Mouse (Mus musculus) ovary, adult 2 months (tissue): ENCODE results near the gene Gp1bb. TPM values are rescaled to one million over a fixed set of nuclear protein-coding genes. Genes with fewer than 3 reads are reported as not detected.

ENCODE experiments used
- polyA plus RNA-seq: library from polyadenylated mRNA; depleted of rRNA; stranded (reverse); fragments of >200 nt; gene quantifications from 2 replicates; pipeline ENCODE4 v1.2.3, GENCODE M21; 2012; rRNA removed

Gene Gp1bb
- 26.8 and 54.9 TPM in 2 replicates for polyA plus RNA-seq

DNA sequence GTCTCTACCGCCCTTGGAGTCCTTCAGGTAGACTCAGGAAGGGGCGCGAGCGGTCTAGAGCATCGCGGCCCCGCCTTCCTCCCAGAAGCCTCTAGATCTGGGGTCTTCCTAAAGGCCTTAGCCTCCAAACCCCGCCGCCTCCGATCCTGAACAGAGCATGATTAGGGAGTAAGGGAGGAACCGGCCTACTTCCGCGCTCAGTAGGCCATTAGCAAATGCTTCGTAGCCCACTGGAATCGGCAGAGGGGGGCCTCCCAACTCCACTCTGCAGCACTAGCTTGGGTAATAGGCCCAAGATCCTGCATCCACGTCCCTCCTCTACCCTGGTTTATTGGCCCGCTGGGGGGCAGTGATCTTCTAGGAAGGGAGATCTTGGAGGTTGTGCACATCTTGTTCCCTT, at the start of gene Gp1bb:
TSS of gene Gp1bb (minus strand) at position 385 of the 400 bp plus-strand sequence.

DNA sequence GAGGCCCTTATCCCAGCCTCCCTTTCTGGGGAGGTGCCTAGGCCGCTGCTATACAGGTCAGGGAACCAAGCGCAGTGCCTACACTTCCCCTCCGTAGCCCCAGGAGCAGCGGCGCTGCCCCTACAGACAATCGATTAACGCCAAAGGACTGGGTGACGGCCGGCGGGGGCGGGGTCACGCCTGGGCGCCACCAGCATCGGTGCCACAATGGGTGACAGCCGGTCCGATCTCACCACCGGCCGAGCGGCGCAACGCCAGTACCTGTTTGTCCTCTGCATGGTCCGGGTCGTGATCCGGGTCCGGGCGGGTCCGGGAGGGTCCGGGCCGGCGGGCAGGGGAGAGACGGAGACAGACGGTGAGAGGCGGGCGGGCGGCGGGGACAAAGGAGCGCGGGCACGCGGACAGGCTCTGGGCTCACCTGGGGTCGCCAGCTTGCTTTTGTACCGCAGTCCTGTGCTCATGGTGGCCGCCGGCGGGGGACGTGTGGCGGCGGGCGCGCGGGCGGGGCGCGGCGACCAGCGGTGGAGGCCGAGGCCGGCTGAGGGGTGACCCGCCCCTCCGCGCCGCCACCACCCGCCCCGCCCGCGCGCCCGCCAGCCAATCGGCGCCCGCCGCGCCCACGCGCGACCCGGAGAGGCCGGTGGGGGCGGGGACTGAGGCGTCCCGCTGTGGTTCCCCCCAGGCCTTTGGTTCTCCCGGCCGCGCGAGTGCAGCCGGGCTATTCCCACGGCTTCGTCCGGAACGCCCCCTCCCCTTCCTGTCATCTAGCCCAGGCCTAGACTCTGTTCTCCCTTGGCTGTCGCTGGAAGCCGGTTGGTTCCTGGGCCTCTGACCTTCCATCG, 7.4 kb upstream of the Gp1bb start, which contains the start of gene Sept5:
TSS of gene Sept5 (minus strand) at position 565 of the 842 bp plus-strand sequence.

GRCm38 (mm10) chr16:18626376-18626878, 4.2 kb upstream of the Gp1bb start, which contains the start of gene Gm49601:
Gene Gm49601 (minus strand): TSS chr16:18626427.

GRCm38 (mm10) chr16:18589804-18590790, 32.1 kb downstream of the Gp1bb start, which contains the start of gene Tbx1:
Gene Tbx1 (minus strand): TSS chr16:18590671.

Other genes with a start within 250 kb of the Gp1bb start
- gene Txnrd2, start 196.0 kb downstream of the Gp1bb start, polyA plus RNA-seq: 24.0 and 26.5 TPM in 2 replicates
- gene Comt, start 195.6 kb downstream of the Gp1bb start, polyA plus RNA-seq: 211 and 223 TPM in 2 replicates
- gene Gnb1l, start 123.7 kb downstream of the Gp1bb start, polyA plus RNA-seq: 17.8 and 20.3 TPM in 2 replicates
- gene Rtl10, start 123.5 kb downstream of the Gp1bb start, polyA plus RNA-seq: 25.2 and 29.5 TPM in 2 replicates
- 12.2 and 14.2 TPM in 2 replicates for gene Tbx1, start 31.7 kb downstream of the Gp1bb start, polyA plus RNA-seq
- gene Gm49601, start 4.0 kb upstream of the Gp1bb start, polyA plus RNA-seq: 19.4 and 20.3 TPM in 2 replicates
- 47.0 and 49.5 TPM in 2 replicates for gene Sept5, start 7.6 kb upstream of the Gp1bb start, polyA plus RNA-seq
- 163 and 176 TPM in 2 replicates for gene Cldn5, start 154.4 kb upstream of the Gp1bb start, polyA plus RNA-seq
- gene Ufd1, start 189.4 kb upstream of the Gp1bb start, polyA plus RNA-seq: 18.9 and 25.8 TPM in 2 replicates
- gene Cdc45, start 189.6 kb upstream of the Gp1bb start, polyA plus RNA-seq: 10.8 and 17.1 TPM in 2 replicates
- gene 2510002D24Rik, start 214.2 kb upstream of the Gp1bb start, polyA plus RNA-seq: 64.9 and 69.6 TPM in 2 replicates
- 0.44 and 2.4 TPM in 2 replicates for gene Gm28539, start 214.2 kb upstream of the Gp1bb start, polyA plus RNA-seq